Mouse (Mus musculus) brain, embryonic 14.5 days (tissue): Measurements from ENCODE around the gene Cntnap2.

ENCODE experiments used
- CTCF ChIP-seq: fragments of 200-500 bp; IDR thresholded peaks from 2 replicates; pipeline ENCODE4 v1.5.1; 2012; ENCODE audit warnings: inconsistent platforms, mild to moderate bottlenecking, moderate library complexity, borderline replicate concordance; ENCODE audit not compliant: insufficient read depth, insufficient read length; ENCODE audit errors: extremely low read depth
- POLR2A ChIP-seq: fragments of 200-500 bp; IDR thresholded peaks from 2 replicates; pipeline ENCODE4 v1.6.1; 2012; ENCODE audit warnings: mild to moderate bottlenecking, inconsistent platforms, borderline replicate concordance; ENCODE audit not compliant: poor library complexity, insufficient read depth, insufficient read length, severe bottlenecking; ENCODE audit errors: extremely low read depth

- TF ChIP-seq CTCF (no peak), POLR2A (no peak)
Observed at GRCm38 (mm10) chr6:46575055-46575454, 1515.9 kb downstream of the Cntnap2 start.
